Mouse (Mus musculus) limb, embryonic 13.5 days (tissue): ENCODE data around the gene Gm21190. TPM values are rescaled to one million over a fixed set of nuclear protein-coding genes. Genes with fewer than 3 reads are reported as not detected.
"Not testable (repeated sequence)": the region's sequence is repeated elsewhere in the genome, so short reads cannot be mapped to it uniquely, and the experiment has no call there.

ENCODE experiments used
- ATAC-seq: fragments of 200-750 bp; cut with Nextera tagmentation; 2 replicates; pipeline ENCODE4 v1.8.0; 2017; ENCODE audit warnings: low read depth, moderate number of reproducible peaks, moderate TSS enrichment; ENCODE audit not compliant: low FRiP score
- H3K27ac ChIP-seq: fragments of 300-500 bp; sonication (generic); 2 replicates; pipeline ENCODE4 v1.5.1; 2015; ENCODE audit warnings: inconsistent platforms, mild to moderate bottlenecking, moderate library complexity
- H3K27me3 ChIP-seq: fragments of 300-500 bp; sonication (generic); 2 replicates; pipeline ENCODE4 v1.6.1; 2015; ENCODE audit warnings: mild to moderate bottlenecking, inconsistent platforms
- H3K36me3 ChIP-seq: fragments of 300-500 bp; sonication (generic); 2 replicates; pipeline ENCODE4 v1.6.1; 2015; ENCODE audit warnings: inconsistent platforms, mild to moderate bottlenecking, moderate library complexity
- H3K4me1 ChIP-seq: fragments of 300-500 bp; sonication (generic); 2 replicates; pipeline ENCODE4 v1.6.1; 2015; ENCODE audit warnings: inconsistent platforms
- H3K4me2 ChIP-seq: fragments of 300-500 bp; sonication (generic); replicated peaks from 2 replicates; pipeline ENCODE4 v1.6.1; 2015; ENCODE audit warnings: inconsistent platforms, mild to moderate bottlenecking, moderate library complexity
- H3K4me3 ChIP-seq: fragments of 300-500 bp; sonication (generic); 2 replicates; pipeline ENCODE4 v1.5.1; 2015; ENCODE audit warnings: moderate library complexity, mild to moderate bottlenecking, inconsistent platforms
- H3K9ac ChIP-seq: fragments of 300-500 bp; sonication (generic); 2 replicates; pipeline ENCODE4 v1.6.1; 2015; ENCODE audit warnings: mild to moderate bottlenecking, inconsistent platforms
- H3K9me3 ChIP-seq: fragments of 300-500 bp; sonication (generic); 2 replicates; pipeline ENCODE4 v1.6.1; 2016; ENCODE audit warnings: inconsistent platforms
- WGBS: fragments of 180-500 bp; shearing (Covaris S2); methylation state at CpG from one replicate; pipeline ENCODE4 v1.1.7; 2015; 5-methylcytosine and 5-hydroxymethylcytosine counted together
- polyA plus RNA-seq: library from polyadenylated mRNA; unstranded; fragments of >200 nt; fragmentation: Nextera tagmentation; extraction: Ambion mirVana; gene quantifications from 2 replicates; pipeline ENCODE4 v1.2.1, GENCODE M21; 2015

Gene Gm21190
- polyA plus RNA-seq, 1 experiment from 2014 or later: not detected

- ATAC-seq, H3K9ac ChIP-seq, H3K27ac ChIP-seq, H3K36me3 ChIP-seq, H3K27me3 ChIP-seq, H3K4me3 ChIP-seq, H3K4me2 ChIP-seq, H3K4me1 ChIP-seq: not testable (repeated sequence)
- H3K9me3 ChIP-seq: peaks cover 38% of the 10 kb centered on the region
- WGBS: 59% methylated on average over 2 of the region's 2 CpGs
These were observed 46.2 kb downstream of the Gm21190 start for GRCm38 (mm10) chr5:15482815-15483214.

GRCm38 (mm10) chr5:15476423-15476822 lies 52.6 kb downstream of the Gm21190 start, which contains the start of gene Gm21149:
TSS of gene Gm21149 (minus strand) at chr5:15476523.
- H3K27ac ChIP-seq, H3K4me1 ChIP-seq, H3K4me2 ChIP-seq, H3K36me3 ChIP-seq, ATAC-seq, H3K9ac ChIP-seq, H3K4me3 ChIP-seq, H3K27me3 ChIP-seq: not testable (repeated sequence)
- WGBS: 60% methylated on average over 1 of the region's 1 CpGs
- peaks cover 29% of the 10 kb centered on the region for H3K9me3 ChIP-seq

Other genes with a start within 250 kb of the Gm21190 start
- not detected in 2 replicates for gene Gm21149, start 52.7 kb downstream of the Gm21190 start, polyA plus RNA-seq
- gene Gm21083, start 48.1 kb upstream of the Gm21190 start, polyA plus RNA-seq: 0.18 and 0.33 TPM in 2 replicates
- gene Speer4d, start 89.8 kb upstream of the Gm21190 start, polyA plus RNA-seq: not detected in 2 replicates
- not detected in 2 replicates for gene 4930572O03Rik, start 127.8 kb upstream of the Gm21190 start, polyA plus RNA-seq
- gene Speer4c, start 185.0 kb upstream of the Gm21190 start, polyA plus RNA-seq: not detected in 2 replicates